Mouse (Mus musculus) CH12.LX (cell line): Measurements from ENCODE around the gene Slc25a44. TPM values are rescaled to one million over a fixed set of nuclear protein-coding genes. Genes with fewer than 3 reads are reported as not detected.

ENCODE experiments used
- DNase-seq: peaks from one replicate; pipeline ENCODE4 v3.0.0-alpha.2; 2013; ENCODE audit errors: extremely low read depth
- H3K27ac ChIP-seq: 2 replicates; pipeline ENCODE4 v1.5.1; 2012; ENCODE audit warnings: low read depth, mild to moderate bottlenecking, control low read depth, moderate library complexity; ENCODE audit not compliant: insufficient read depth
- H3K27me3 ChIP-seq: replicated peaks from 2 replicates; pipeline ENCODE3; 2012; ENCODE audit warnings: inconsistent platforms
- H3K36me3 ChIP-seq, 2 experiments: replicated peaks in 1 of 2; 2 replicates each; pipeline versions ENCODE3 to v1.6.1; 2012; ENCODE audit warnings: inconsistent platforms in 1 of 2, low read length in 1 of 2, mild to moderate bottlenecking in 1 of 2, mixed read lengths in 1 of 2, moderate library complexity in 1 of 2; ENCODE audit not compliant: control insufficient read depth in 1 of 2, insufficient read depth in 1 of 2
- H3K4me1 ChIP-seq, 2 experiments: 2 replicates each; pipeline ENCODE4 v1.6.1; 2012; ENCODE audit warnings: inconsistent platforms in 1 of 2, moderate library complexity in 1 of 2; ENCODE audit not compliant: insufficient read depth in 2 of 2, control insufficient read depth in 1 of 2
- H3K4me2 ChIP-seq: 2 replicates; pipeline ENCODE4 v1.6.1; 2012; ENCODE audit warnings: low read depth, mild to moderate bottlenecking, control low read depth; ENCODE audit not compliant: poor library complexity, insufficient read depth, severe bottlenecking
- H3K4me3 ChIP-seq, 3 experiments: fragments of 150-350 bp in 1 of 3; sonication (generic) in 1 of 3; replicated peaks in 1 of 3; 2 replicates each; pipeline versions ENCODE3 to v1.5.1; 2011 to 2012; ENCODE audit warnings: low read depth in 2 of 3, low read length in 2 of 3, mild to moderate bottlenecking in 2 of 3, moderate library complexity in 2 of 3, control low read depth in 1 of 3, improper control_type of control experiment in 1 of 3, inconsistent platforms in 1 of 3, mixed read lengths in 1 of 3; ENCODE audit not compliant: poor library complexity in 1 of 3
- H3K79me2 ChIP-seq: replicated peaks from 2 replicates; pipeline ENCODE4 v1.6.1; 2012; ENCODE audit warnings: mild to moderate bottlenecking, moderate library complexity; ENCODE audit not compliant: control insufficient read depth, poor library complexity, insufficient read depth, severe bottlenecking; ENCODE audit errors: extremely low read depth
- H3K9ac ChIP-seq: 2 replicates; pipeline ENCODE4 v1.6.1; 2012; ENCODE audit warnings: low read depth, mild to moderate bottlenecking, control low read depth, moderate library complexity; ENCODE audit not compliant: insufficient read depth
- H3K9me3 ChIP-seq: replicated peaks from 2 replicates; pipeline ENCODE3; 2012; ENCODE audit warnings: low read length, inconsistent platforms, mixed read lengths
- CHD1 ChIP-seq: IDR thresholded peaks from 2 replicates; pipeline ENCODE4 v1.6.1; 2012; ENCODE audit warnings: low read depth, low read length, improper control_type of control experiment, inconsistent platforms
- CHD2 ChIP-seq: IDR thresholded peaks from 2 replicates; pipeline ENCODE4 v1.6.1; 2011; ENCODE audit warnings: low read length, improper control_type of control experiment
- E2F4 ChIP-seq: IDR thresholded peaks from 2 replicates; pipeline ENCODE4 v1.6.1; 2011; ENCODE audit warnings: low read depth, low read length, improper control_type of control experiment; ENCODE audit not compliant: insufficient replicate concordance
- ELF1 ChIP-seq: IDR thresholded peaks from 2 replicates; pipeline ENCODE4 v1.6.1; 2014; ENCODE audit warnings: low read depth, mild to moderate bottlenecking, inconsistent platforms, low read length, improper control_type of control experiment
- EP300 ChIP-seq: IDR thresholded peaks from 2 replicates; pipeline ENCODE4 v1.6.1; 2011; ENCODE audit warnings: low read length, improper control_type of control experiment
- GABPA ChIP-seq: IDR thresholded peaks from 2 replicates; pipeline ENCODE4 v1.6.1; 2012; ENCODE audit warnings: low read depth, low read length, improper control_type of control experiment, inconsistent platforms; ENCODE audit not compliant: insufficient replicate concordance
- IRF4 ChIP-seq: IDR thresholded peaks from 2 replicates; pipeline ENCODE4 v1.6.1; 2014; ENCODE audit warnings: low read depth, mild to moderate bottlenecking, inconsistent platforms, low read length, improper control_type of control experiment
- JUND ChIP-seq: conservative IDR thresholded peaks from 2 replicates; pipeline ENCODE4 v1.6.1; 2011; ENCODE audit warnings: low read depth, low read length, improper control_type of control experiment
- MXI1 ChIP-seq: IDR thresholded peaks from 2 replicates; pipeline ENCODE4 v1.6.1; 2011; ENCODE audit warnings: mild to moderate bottlenecking, low read depth, low read length, improper control_type of control experiment
- NELFE ChIP-seq: IDR thresholded peaks from 2 replicates; pipeline ENCODE4 v1.6.1; 2011; ENCODE audit warnings: low read depth, low read length, improper control_type of control experiment
- PAX5 ChIP-seq: IDR thresholded peaks from 2 replicates; pipeline ENCODE4 v1.6.1; 2012; ENCODE audit warnings: low read length, inconsistent platforms, mixed read lengths
- POLR2A ChIP-seq: IDR thresholded peaks from 2 replicates; pipeline ENCODE4 v1.6.1; 2011; ENCODE audit warnings: low read depth, mild to moderate bottlenecking, improper control_type of control experiment, low read length
- POLR2AphosphoS2 ChIP-seq: IDR thresholded peaks from 2 replicates; pipeline ENCODE4 v1.6.1; 2011; ENCODE audit warnings: low read depth, low read length, improper control_type of control experiment
- RAD21 ChIP-seq: IDR thresholded peaks from 2 replicates; pipeline ENCODE4 v1.6.1; 2011; ENCODE audit warnings: low read depth, mild to moderate bottlenecking, low read length, improper control_type of control experiment, moderate library complexity
- SMC3 ChIP-seq: IDR thresholded peaks from 2 replicates; pipeline ENCODE4 v1.6.1; 2011; ENCODE audit warnings: low read depth, low read length, improper control_type of control experiment
- UBTF ChIP-seq: IDR thresholded peaks from 2 replicates; pipeline ENCODE4 v1.6.1; 2012; ENCODE audit warnings: low read depth, mild to moderate bottlenecking, inconsistent platforms, low read length, improper control_type of control experiment, moderate library complexity
- ZMIZ1 ChIP-seq: IDR thresholded peaks from 2 replicates; pipeline ENCODE4 v1.6.1; 2012; ENCODE audit warnings: low read depth, mild to moderate bottlenecking, inconsistent platforms, low read length, improper control_type of control experiment
- dilution Hi-C: fragments of 300-500 bp; cut with MboI; formaldehyde crosslinking; loops from 2 replicates; pipeline ENCODE4 v1.14.3; 2020; ENCODE audit warnings: low sequenced_read_pairs; ENCODE audit not compliant: extremely low pct_unique_long_range_greater_than_20kb, extremely low pct_ligation_motif_present
- in situ Hi-C: fragments of 300-500 bp; cut with MboI; formaldehyde crosslinking; loops from 3 replicates; pipeline ENCODE4 v1.14.3; 2019; ENCODE audit warnings: low sequenced_read_pairs, low pct_ligation_motif_present, low pct_unique_long_range_greater_than_20kb, mixed read lengths
- polyA plus RNA-seq: library from polyadenylated mRNA; unstranded; fragments of >175 nt; gene quantifications from 2 replicates; pipeline ENCODE4 v1.2.1, GENCODE M21; 2012; ENCODE audit warnings: low read depth; ENCODE audit not compliant: insufficient read length
- total RNA-seq, 2 experiments: library from RNA; depleted of rRNA; stranded (reverse); fragments of 300-350 nt in 1 of 2; fragments of >200 nt in 1 of 2; gene quantifications; 2 replicates each; pipeline ENCODE4 v1.2.3; 2012 to 2014

The Slc25a44 gene
- total and polyA plus RNA-seq, 3 experiments = 8.9 to 17.5 (median 13.2) TPM

DNA sequence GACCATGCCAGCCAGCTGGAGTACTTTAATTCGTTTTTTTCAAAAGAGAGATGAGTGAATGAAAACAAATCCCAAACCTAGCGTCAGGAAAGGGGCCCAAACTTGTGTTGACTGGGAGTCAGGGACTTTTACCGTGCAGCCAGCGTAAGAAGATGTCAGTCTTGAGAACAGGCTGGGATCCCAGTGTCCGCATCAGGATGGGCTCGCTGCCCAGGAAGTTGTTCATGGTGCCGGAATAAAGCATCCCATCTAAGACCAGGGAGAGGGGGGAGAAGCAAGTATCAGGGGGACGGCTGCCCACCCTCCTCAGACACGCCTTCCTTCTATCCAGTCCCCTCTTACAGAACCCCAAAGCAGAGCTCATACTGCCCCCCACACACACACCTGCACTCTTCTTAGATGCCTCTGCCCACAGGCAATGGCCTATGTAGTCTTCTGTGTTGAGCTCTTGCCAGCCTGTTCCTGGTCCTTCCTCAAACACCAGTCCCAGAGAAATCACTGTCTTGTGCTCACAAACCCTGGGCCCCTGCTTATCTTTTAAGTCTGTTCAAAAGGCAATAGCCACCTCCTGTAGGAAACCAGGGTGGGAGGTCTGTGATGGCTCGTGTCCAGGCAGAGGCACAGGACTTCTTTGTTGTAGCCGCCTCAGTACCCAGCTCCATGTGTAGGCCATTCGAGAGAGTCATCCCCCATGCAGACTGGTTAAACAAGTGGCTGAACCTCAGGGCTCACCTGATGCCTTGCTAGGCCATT lies 25.6 kb upstream of the Slc25a44 start:
- dilution Hi-C loops = no loop called here

DNA sequence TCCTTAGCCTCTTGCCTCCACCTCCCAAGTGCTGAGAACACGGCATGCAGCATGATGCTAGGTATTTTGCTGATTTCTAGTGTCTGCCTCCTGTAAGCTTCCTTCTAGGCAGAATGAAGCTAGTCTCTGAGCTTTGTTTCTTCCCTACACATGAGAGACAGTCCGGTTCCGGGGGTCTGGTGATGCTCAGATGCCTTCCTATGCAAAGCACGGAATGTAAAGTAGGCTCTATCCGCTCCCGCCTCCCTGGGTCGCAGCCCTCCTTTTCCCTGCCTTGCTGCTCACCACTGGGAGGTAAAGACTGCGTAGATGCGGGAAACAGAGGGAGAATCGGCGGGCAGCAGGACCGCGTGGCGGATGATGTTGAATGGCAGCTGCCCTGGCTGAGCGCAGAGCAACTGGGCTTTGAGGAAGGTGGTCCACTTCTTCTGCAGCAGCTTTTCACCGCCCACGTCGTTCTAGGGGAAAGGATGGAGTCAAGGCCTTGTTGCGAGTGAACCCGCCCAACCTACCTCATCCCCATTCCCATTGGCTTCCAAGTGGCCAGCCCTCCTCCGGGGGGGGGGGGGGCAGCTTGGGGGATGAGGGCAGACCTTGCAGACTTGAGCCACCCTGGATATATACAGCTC lies 24.6 kb upstream of the Slc25a44 start:
- no peaks in the 10 kb centered on the region for H3K27me3 ChIP-seq
- dilution Hi-C loops = no loop called here

More for the DNA sequence above, 25.6 kb upstream of the Slc25a44 start:
- H3K79me2 ChIP-seq = no peaks in the 10 kb centered on the region
- no peaks in the 10 kb centered on the region for H3K9me3 ChIP-seq
- H3K27me3 ChIP-seq = no peaks in the 10 kb centered on the region
- DNase-seq = no peak
- H3K4me3 ChIP-seq = no peak overlapping the region
- no peak overlapping the region for H3K4me2 ChIP-seq
- in situ Hi-C loops = no loop called here
- H3K9ac ChIP-seq = no peak overlapping the region
- H3K36me3 ChIP-seq = no peaks in the 10 kb centered on the region
- peaks cover 13 to 41% of the 10 kb centered on the region in 2 experiments for H3K4me1 ChIP-seq
- H3K27ac ChIP-seq = no peak overlapping the region
- no peak for TF ChIP-seq GABPA
- no peak for TF ChIP-seq CHD2
- TF ChIP-seq ZMIZ1 = no peak
- no peak for TF ChIP-seq CHD1
- no peak for TF ChIP-seq JUND
- TF ChIP-seq SMC3 = no peak
- no peak for TF ChIP-seq MXI1
- TF ChIP-seq RAD21 = no peak
- TF ChIP-seq POLR2AphosphoS2 = no peak
- TF ChIP-seq ELF1 = no peak
- TF ChIP-seq EP300 = no peak
- no peak for TF ChIP-seq IRF4
- TF ChIP-seq E2F4 = no peak
- TF ChIP-seq POLR2A = no peak
- TF ChIP-seq PAX5 = no peak

More for the DNA sequence above, 24.6 kb upstream of the Slc25a44 start:
- in situ Hi-C loops = no loop called here
- Histone ChIP-seq H3K36me3 (no peaks in the 10 kb centered on the region), H3K27ac (no peak overlapping the region), H3K79me2 (no peaks in the 10 kb centered on the region), H3K4me1 (peaks cover 5 to 30% of the 10 kb centered on the region in 2 experiments), H3K9ac (no peak overlapping the region), H3K4me3 (no peak overlapping the region), H3K4me2 (no peak overlapping the region), H3K9me3 (no peaks in the 10 kb centered on the region)
- DNase-seq = no peak
- TF ChIP-seq UBTF (no peak), ZMIZ1 (no peak), NELFE (no peak)
